Mouse (Mus musculus): ENCODE data around the gene Akt1s1. TPM values are rescaled to one million over a fixed set of nuclear protein-coding genes. Genes with fewer than 3 reads are reported as not detected.
A peak's percentile ranks its signal among the peaks of the same experiment; 100 is the strongest.

The Akt1s1 gene
- polyA plus RNA-seq (2014; fragmentation: Nextera tagmentation; extraction: Ambion mirVana), result 31.7 and 38.0 TPM in 2 replicates

- peaks cover 2% of the 10 kb centered on the region; the same call in 1 of the 2 replicates for H3K4me1 ChIP-seq (replicated peaks; ENCODE audit: control insufficient read depth, insufficient read depth, low read length)
- peak within 1 kb of the TSS; percentile 84 for H3K4me2 ChIP-seq (replicated peaks; ENCODE audit: low read depth, low read length)
- no peaks in the 10 kb centered on the region for H3K9me3 ChIP-seq (ENCODE audit: control insufficient read depth, low read length)
- no peaks in the 10 kb centered on the region for H3K27me3 ChIP-seq (ENCODE audit: control insufficient read depth, insufficient read depth, low read length)
- WGBS, result under 1% methylated on average over 54 of the region's 54 CpGs
- H3K27ac ChIP-seq (ENCODE audit: low read depth, low read length), result peak within 1 kb of the TSS; percentile 88
- peak within 1 kb of the TSS; percentile 83 for H3K4me3 ChIP-seq (ENCODE audit: low read depth, low read length)
- DNase-seq (ENCODE audit: low spot score) (peak; percentile 96), ATAC-seq (ENCODE audit: low FRiP score) (peak; percentile 86)
- H3K9ac ChIP-seq (ENCODE audit: low read depth, low read length), result peak within 1 kb of the TSS; percentile 76
- peaks cover 9% of the 10 kb centered on the region for H3K36me3 ChIP-seq (ENCODE audit: control insufficient read depth, insufficient read depth, low read length)
Observed at GRCm38 (mm10) chr7:44848561-44849415, at the start of gene Akt1s1, which contains the start of gene Tbc1d17. TSS of gene Akt1s1 (plus strand) at chr7:44848991. TSS of gene Tbc1d17 (minus strand) at chr7:44849079.

GRCm38 (mm10) chr7:44808927-44809326 lies 39.9 kb upstream of the Akt1s1 start:
- H3K4me3 ChIP-seq (ENCODE audit: low read depth, low read length), result no peak overlapping the region
- no peaks in the 10 kb centered on the region for H3K4me1 ChIP-seq (replicated peaks; ENCODE audit: control insufficient read depth, insufficient read depth, low read length)
- DNase-seq (ENCODE audit: low spot score) (no peak), ATAC-seq (ENCODE audit: low FRiP score) (no peak)
- H3K4me2 ChIP-seq (replicated peaks; ENCODE audit: low read depth, low read length), result no peak overlapping the region
- H3K36me3 ChIP-seq (ENCODE audit: control insufficient read depth, insufficient read depth, low read length), result no peaks in the 10 kb centered on the region
- H3K9me3 ChIP-seq (ENCODE audit: control insufficient read depth, low read length), result no peaks in the 10 kb centered on the region
- 88% methylated on average over 2 of the region's 2 CpGs for WGBS
- no peak overlapping the region for H3K27ac ChIP-seq (ENCODE audit: low read depth, low read length)
- H3K27me3 ChIP-seq (ENCODE audit: control insufficient read depth, insufficient read depth, low read length), result no peaks in the 10 kb centered on the region
- H3K9ac ChIP-seq (ENCODE audit: low read depth, low read length), result no peak overlapping the region

GRCm38 (mm10) chr7:44809466-44809865 lies 39.3 kb upstream of the Akt1s1 start:
- DNase-seq (ENCODE audit: low spot score) (no peak), ATAC-seq (ENCODE audit: low FRiP score) (no peak)
- Histone ChIP-seq H3K9ac (ENCODE audit: low read depth, low read length) (no peak overlapping the region), H3K4me2 (replicated peaks; ENCODE audit: low read depth, low read length) (no peak overlapping the region), H3K4me3 (ENCODE audit: low read depth, low read length) (no peak overlapping the region), H3K27me3 (ENCODE audit: control insufficient read depth, insufficient read depth, low read length) (no peaks in the 10 kb centered on the region), H3K27ac (ENCODE audit: low read depth, low read length) (no peak overlapping the region), H3K9me3 (ENCODE audit: control insufficient read depth, low read length) (no peaks in the 10 kb centered on the region), H3K4me1 (replicated peaks; ENCODE audit: control insufficient read depth, insufficient read depth, low read length) (no peaks in the 10 kb centered on the region), H3K36me3 (ENCODE audit: control insufficient read depth, insufficient read depth, low read length) (no peaks in the 10 kb centered on the region)
- 82% methylated on average over 3 of the region's 3 CpGs for WGBS

- WGBS, result 81% methylated on average over 4 of the region's 4 CpGs
- no peak overlapping the region for H3K4me2 ChIP-seq (replicated peaks; ENCODE audit: low read depth, low read length)
- H3K4me3 ChIP-seq (ENCODE audit: low read depth, low read length), result no peak overlapping the region
- ATAC-seq (ENCODE audit: low FRiP score), result no peak
- H3K9ac ChIP-seq (ENCODE audit: low read depth, low read length), result no peak overlapping the region
- no peaks in the 10 kb centered on the region for H3K36me3 ChIP-seq (ENCODE audit: control insufficient read depth, insufficient read depth, low read length)
- no peak overlapping the region for H3K27ac ChIP-seq (ENCODE audit: low read depth, low read length)
- H3K27me3 ChIP-seq (ENCODE audit: control insufficient read depth, insufficient read depth, low read length), result no peaks in the 10 kb centered on the region
- H3K9me3 ChIP-seq (ENCODE audit: control insufficient read depth, low read length), result no peaks in the 10 kb centered on the region
- no peak for DNase-seq (ENCODE audit: low spot score)
- peaks cover 4% of the 10 kb centered on the region; the same call in 1 of the 2 replicates for H3K4me1 ChIP-seq (replicated peaks; ENCODE audit: control insufficient read depth, insufficient read depth, low read length)
Observed at GRCm38 (mm10) chr7:44810365-44810764, 38.4 kb upstream of the Akt1s1 start.

- WGBS, result 91% methylated on average over 7 of the region's 7 CpGs
- Histone ChIP-seq H3K4me3 (ENCODE audit: low read depth, low read length) (no peak overlapping the region), H3K4me1 (replicated peaks; ENCODE audit: control insufficient read depth, insufficient read depth, low read length) (peaks cover 4% of the 10 kb centered on the region; the same call in 1 of the 2 replicates), H3K27ac (ENCODE audit: low read depth, low read length) (no peak overlapping the region), H3K36me3 (ENCODE audit: control insufficient read depth, insufficient read depth, low read length) (no peaks in the 10 kb centered on the region), H3K4me2 (replicated peaks; ENCODE audit: low read depth, low read length) (no peak overlapping the region), H3K9me3 (ENCODE audit: control insufficient read depth, low read length) (no peaks in the 10 kb centered on the region), H3K27me3 (ENCODE audit: control insufficient read depth, insufficient read depth, low read length) (no peaks in the 10 kb centered on the region), H3K9ac (ENCODE audit: low read depth, low read length) (no peak overlapping the region)
- no peak for ATAC-seq (ENCODE audit: low FRiP score)
- DNase-seq (ENCODE audit: low spot score), result no peak
Observed at GRCm38 (mm10) chr7:44810819-44811557, 37.8 kb upstream of the Akt1s1 start.

- DNase-seq (ENCODE audit: low spot score), result no peak
- no peak overlapping the region for H3K9ac ChIP-seq (ENCODE audit: low read depth, low read length)
- H3K4me2 ChIP-seq (replicated peaks; ENCODE audit: low read depth, low read length), result no peak overlapping the region
- H3K27ac ChIP-seq (ENCODE audit: low read depth, low read length), result no peak overlapping the region
- no peaks in the 10 kb centered on the region for H3K36me3 ChIP-seq (ENCODE audit: control insufficient read depth, insufficient read depth, low read length)
- peaks cover 8% of the 10 kb centered on the region; the same call in 1 of the 2 replicates for H3K4me1 ChIP-seq (replicated peaks; ENCODE audit: control insufficient read depth, insufficient read depth, low read length)
- no peaks in the 10 kb centered on the region for H3K27me3 ChIP-seq (ENCODE audit: control insufficient read depth, insufficient read depth, low read length)
- H3K4me3 ChIP-seq (ENCODE audit: low read depth, low read length), result no peak overlapping the region
- no peak for ATAC-seq (ENCODE audit: low FRiP score)
- WGBS, result 95% methylated on average over 20 of the region's 20 CpGs
- no peaks in the 10 kb centered on the region for H3K9me3 ChIP-seq (ENCODE audit: control insufficient read depth, low read length)
Observed at GRCm38 (mm10) chr7:44812651-44813325, 36.0 kb upstream of the Akt1s1 start.

GRCm38 (mm10) chr7:44813985-44814384 lies 34.8 kb upstream of the Akt1s1 start:
- ATAC-seq (ENCODE audit: low FRiP score) (no peak), DNase-seq (ENCODE audit: low spot score) (no peak)
- Histone ChIP-seq H3K9ac (ENCODE audit: low read depth, low read length) (no peak overlapping the region), H3K36me3 (ENCODE audit: control insufficient read depth, insufficient read depth, low read length) (no peaks in the 10 kb centered on the region), H3K4me2 (replicated peaks; ENCODE audit: low read depth, low read length) (no peak overlapping the region), H3K4me3 (ENCODE audit: low read depth, low read length) (no peak overlapping the region), H3K4me1 (replicated peaks; ENCODE audit: control insufficient read depth, insufficient read depth, low read length) (peaks cover 16% of the 10 kb centered on the region), H3K9me3 (ENCODE audit: control insufficient read depth, low read length) (no peaks in the 10 kb centered on the region), H3K27ac (ENCODE audit: low read depth, low read length) (no peak overlapping the region), H3K27me3 (ENCODE audit: control insufficient read depth, insufficient read depth, low read length) (no peaks in the 10 kb centered on the region)
- WGBS, result 93% methylated on average over 3 of the region's 3 CpGs

- ATAC-seq (ENCODE audit: low FRiP score), result no peak
- H3K4me1 ChIP-seq (replicated peaks; ENCODE audit: control insufficient read depth, insufficient read depth, low read length), result peaks cover 17% of the 10 kb centered on the region
- H3K9ac ChIP-seq (ENCODE audit: low read depth, low read length), result no peak overlapping the region
- H3K4me3 ChIP-seq (ENCODE audit: low read depth, low read length), result no peak overlapping the region
- DNase-seq (ENCODE audit: low spot score), result no peak
- no peaks in the 10 kb centered on the region for H3K27me3 ChIP-seq (ENCODE audit: control insufficient read depth, insufficient read depth, low read length)
- 97% methylated on average over 3 of the region's 4 CpGs for WGBS
- H3K4me2 ChIP-seq (replicated peaks; ENCODE audit: low read depth, low read length), result no peak overlapping the region
- H3K27ac ChIP-seq (ENCODE audit: low read depth, low read length), result no peak overlapping the region
- no peaks in the 10 kb centered on the region for H3K36me3 ChIP-seq (ENCODE audit: control insufficient read depth, insufficient read depth, low read length)
- no peaks in the 10 kb centered on the region for H3K9me3 ChIP-seq (ENCODE audit: control insufficient read depth, low read length)
Observed at GRCm38 (mm10) chr7:44814423-44814822, 34.4 kb upstream of the Akt1s1 start.

Data from hindbrain, embryonic 11.5 days (tissue).